Mouse (Mus musculus) embryo, embryonic 11 days (tissue): ENCODE results near the gene Nmt2.
A peak's percentile ranks its signal among the peaks of the same experiment; 100 is the strongest.

Source experiments
- DNase-seq: peaks from one replicate; pipeline ENCODE4 v3.0.0-alpha.2; 2015

Nmt2 gene

GRCm38 (mm10) chr2:3283602-3284472 lies at the start of gene Nmt2:
TSS of gene Nmt2 (plus strand) at chr2:3284212.
- DNase-seq = peak; percentile 100

GRCm38 (mm10) chr2:3239255-3239654 lies 44.8 kb upstream of the Nmt2 start:
- DNase-seq = no peak

- DNase-seq = no peak
These were observed 39.8 kb upstream of the Nmt2 start for GRCm38 (mm10) chr2:3244251-3244650.

GRCm38 (mm10) chr2:3251309-3251708 lies 32.7 kb upstream of the Nmt2 start:
- DNase-seq = no peak

- no peak for DNase-seq
These were observed 17.5 kb upstream of the Nmt2 start for GRCm38 (mm10) chr2:3266466-3266865.

- no peak for DNase-seq
These were observed 16.1 kb upstream of the Nmt2 start for GRCm38 (mm10) chr2:3267879-3268278.

GRCm38 (mm10) chr2:3273349-3273748 lies 10.7 kb upstream of the Nmt2 start:
- DNase-seq = no peak

- no peak for DNase-seq
These were observed 7.9 kb upstream of the Nmt2 start for GRCm38 (mm10) chr2:3276106-3276505.

- no peak for DNase-seq
These were observed 6.5 kb upstream of the Nmt2 start for GRCm38 (mm10) chr2:3277502-3277901.

GRCm38 (mm10) chr2:3281311-3281710 lies 2.7 kb upstream of the Nmt2 start:
- no peak for DNase-seq

GRCm38 (mm10) chr2:3282866-3283601 lies 978 bp upstream of the Nmt2 start:
- peak; percentile 24 for DNase-seq

- DNase-seq = peak; percentile 79
These were observed 615 bp downstream of the Nmt2 start for GRCm38 (mm10) chr2:3284473-3285180.

GRCm38 (mm10) chr2:3285181-3285530 lies 1.1 kb downstream of the Nmt2 start:
- DNase-seq = no peak

GRCm38 (mm10) chr2:3285709-3286108 lies 1.7 kb downstream of the Nmt2 start:
- no peak for DNase-seq

- no peak for DNase-seq
These were observed 2.2 kb downstream of the Nmt2 start for GRCm38 (mm10) chr2:3286243-3286642.

- DNase-seq = no peak
These were observed 5.6 kb downstream of the Nmt2 start for GRCm38 (mm10) chr2:3289581-3289980.

GRCm38 (mm10) chr2:3292170-3292569 lies 8.2 kb downstream of the Nmt2 start:
- DNase-seq = no peak

GRCm38 (mm10) chr2:3295826-3296225 lies 11.8 kb downstream of the Nmt2 start:
- DNase-seq = no peak

- DNase-seq = no peak
These were observed 21.5 kb downstream of the Nmt2 start for GRCm38 (mm10) chr2:3305426-3306025.

GRCm38 (mm10) chr2:3323132-3323531 lies 39.1 kb downstream of the Nmt2 start:
- no peak for DNase-seq

- no peak for DNase-seq
These were observed 40.5 kb downstream of the Nmt2 start for GRCm38 (mm10) chr2:3324381-3325130.

GRCm38 (mm10) chr2:3326547-3326946 lies 42.5 kb downstream of the Nmt2 start:
- no peak for DNase-seq
